Mouse (Mus musculus): ENCODE measurements around the gene Trim8. TPM values are rescaled to one million over a fixed set of nuclear protein-coding genes. Genes with fewer than 3 reads are reported as not detected.

Trim8 gene
- polyA plus RNA-seq, 1 experiment from 2014 or later, result 27.1 TPM

DNA sequence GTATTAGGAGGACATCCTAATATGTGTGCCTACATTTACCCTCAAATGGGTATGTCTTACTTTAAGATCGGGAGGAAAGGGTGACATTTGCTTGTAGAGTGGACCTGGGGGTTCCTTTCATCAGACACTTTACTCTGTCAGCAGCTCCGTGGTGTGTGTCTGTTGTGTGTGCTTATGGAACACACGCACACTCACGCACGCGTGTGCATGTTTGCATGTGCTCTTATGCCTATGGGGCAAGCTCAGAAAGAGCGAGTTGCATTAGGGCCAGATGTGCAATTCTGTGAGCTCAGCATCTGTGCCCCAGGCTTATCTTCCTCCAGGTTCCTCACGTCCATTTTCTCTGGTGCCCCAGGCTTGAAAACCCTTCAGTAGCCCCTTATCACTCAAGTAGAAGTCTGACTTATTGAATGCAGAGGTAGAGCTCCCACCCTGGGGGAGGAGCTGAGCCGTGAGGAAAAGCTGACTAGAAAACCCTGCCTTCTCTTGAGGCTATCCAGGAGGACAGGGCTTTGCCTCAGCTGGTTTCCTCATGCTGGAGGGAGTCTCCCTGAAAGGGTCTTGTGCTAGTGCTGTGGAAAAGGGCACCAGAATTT lies 3.4 kb downstream of the Trim8 start:
- no peaks in the 10 kb centered on the region for H3K9me3 ChIP-seq (ENCODE audit: control insufficient read depth, low read length)
- H3K36me3 ChIP-seq (ENCODE audit: control insufficient read depth, insufficient read depth, low read length), result peaks cover 48% of the 10 kb centered on the region
- ATAC-seq (ENCODE audit: low read depth), result no peak
- peak overlapping the region; percentile 97 for H3K4me2 ChIP-seq (ENCODE audit: low read depth, low read length)
- peaks cover 37% of the 10 kb centered on the region for H3K4me1 ChIP-seq (ENCODE audit: control insufficient read depth, insufficient read depth, low read length)
- DNase-seq (ENCODE audit: low spot score), result no peak
- WGBS, result 45% methylated on average over 9 of the region's 9 CpGs
- H3K27ac ChIP-seq (replicated peaks; ENCODE audit: low read depth, low read length), result peak overlapping the region; percentile 99
- peak overlapping the region; percentile 68 for H3K4me3 ChIP-seq (ENCODE audit: low read depth, low read length)
- no peaks in the 10 kb centered on the region for H3K27me3 ChIP-seq (replicated peaks; ENCODE audit: control insufficient read depth, insufficient read depth, low read length)
- H3K9ac ChIP-seq (ENCODE audit: low read depth, low read length), result peak overlapping the region; percentile 81

- Histone ChIP-seq H3K4me2 (ENCODE audit: low read depth, low read length) (peak overlapping the region; percentile 97), H3K27me3 (replicated peaks; ENCODE audit: control insufficient read depth, insufficient read depth, low read length) (no peaks in the 10 kb centered on the region), H3K9ac (ENCODE audit: low read depth, low read length) (peak overlapping the region; percentile 2), H3K4me1 (ENCODE audit: control insufficient read depth, insufficient read depth, low read length) (peaks cover 37% of the 10 kb centered on the region), H3K36me3 (ENCODE audit: control insufficient read depth, insufficient read depth, low read length) (peaks cover 52% of the 10 kb centered on the region), H3K4me3 (ENCODE audit: low read depth, low read length) (peak overlapping the region; percentile 68), H3K27ac (replicated peaks; ENCODE audit: low read depth, low read length) (peak overlapping the region; percentile 99; the same call in 1 of the 2 replicates), H3K9me3 (ENCODE audit: control insufficient read depth, low read length) (no peaks in the 10 kb centered on the region)
- no peak for DNase-seq (ENCODE audit: low spot score)
- no peak for ATAC-seq (ENCODE audit: low read depth)
- WGBS, result 80% methylated on average over 8 of the region's 8 CpGs
Measured at GRCm38 (mm10) chr19:46505646-46506371, 4.3 kb downstream of the Trim8 start.

GRCm38 (mm10) chr19:46506372-46506717 lies 4.8 kb downstream of the Trim8 start:
- ATAC-seq (ENCODE audit: low read depth), result no peak
- peaks cover 55% of the 10 kb centered on the region for H3K36me3 ChIP-seq (ENCODE audit: control insufficient read depth, insufficient read depth, low read length)
- H3K4me1 ChIP-seq (ENCODE audit: control insufficient read depth, insufficient read depth, low read length), result peaks cover 37% of the 10 kb centered on the region
- no peaks in the 10 kb centered on the region for H3K27me3 ChIP-seq (replicated peaks; ENCODE audit: control insufficient read depth, insufficient read depth, low read length)
- peak overlapping the region; percentile 2; the same call in 1 of the 2 replicates for H3K9ac ChIP-seq (ENCODE audit: low read depth, low read length)
- peak overlapping the region; percentile 1; the same call in 1 of the 2 replicates for H3K4me3 ChIP-seq (ENCODE audit: low read depth, low read length)
- H3K9me3 ChIP-seq (ENCODE audit: control insufficient read depth, low read length), result no peaks in the 10 kb centered on the region
- 55% methylated on average over 3 of the region's 3 CpGs for WGBS
- H3K4me2 ChIP-seq (ENCODE audit: low read depth, low read length), result peak overlapping the region; percentile 97
- DNase-seq (ENCODE audit: low spot score), result no peak
- H3K27ac ChIP-seq (replicated peaks; ENCODE audit: low read depth, low read length), result no peak overlapping the region

DNA sequence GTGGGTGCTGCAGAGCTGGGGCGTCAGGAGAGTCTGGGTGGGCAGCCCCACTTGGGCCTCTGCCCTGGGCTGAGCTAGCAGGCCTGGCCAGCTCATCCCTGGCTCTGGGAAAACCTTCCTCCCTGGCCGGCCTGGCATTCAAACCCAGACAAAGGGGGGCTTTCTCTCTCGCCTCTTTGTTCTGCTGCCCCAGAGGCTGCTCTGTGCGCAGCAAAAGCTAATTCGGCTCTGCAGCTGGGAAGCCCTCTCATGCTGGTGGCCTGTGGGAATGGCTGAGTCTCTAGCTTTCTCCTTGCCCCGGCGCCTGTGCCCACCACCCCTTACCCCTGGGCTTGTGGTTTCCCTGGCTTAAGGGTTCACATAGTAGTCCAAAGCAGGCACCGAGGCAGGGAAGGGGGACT lies 5.7 kb downstream of the Trim8 start:
- DNase-seq (ENCODE audit: low spot score), result no peak
- WGBS, result 53% methylated on average over 6 of the region's 8 CpGs
- Histone ChIP-seq H3K27ac (replicated peaks; ENCODE audit: low read depth, low read length) (peak overlapping the region; percentile 52), H3K9ac (ENCODE audit: low read depth, low read length) (peak overlapping the region; percentile 49), H3K36me3 (ENCODE audit: control insufficient read depth, insufficient read depth, low read length) (peaks cover 64% of the 10 kb centered on the region), H3K4me1 (ENCODE audit: control insufficient read depth, insufficient read depth, low read length) (peaks cover 37% of the 10 kb centered on the region), H3K9me3 (ENCODE audit: control insufficient read depth, low read length) (no peaks in the 10 kb centered on the region), H3K4me3 (ENCODE audit: low read depth, low read length) (no peak overlapping the region), H3K27me3 (replicated peaks; ENCODE audit: control insufficient read depth, insufficient read depth, low read length) (no peaks in the 10 kb centered on the region), H3K4me2 (ENCODE audit: low read depth, low read length) (0 out of 2 replicates have a peak overlapping the region, but pooled peaks have one; percentile 97)
- no peak for ATAC-seq (ENCODE audit: low read depth)

- 81% methylated on average over 1 of the region's 1 CpGs for WGBS
- Histone ChIP-seq H3K36me3 (ENCODE audit: control insufficient read depth, insufficient read depth, low read length) (peaks cover 70% of the 10 kb centered on the region), H3K4me3 (ENCODE audit: low read depth, low read length) (no peak overlapping the region), H3K9ac (ENCODE audit: low read depth, low read length) (peak overlapping the region; percentile 49; the same call in 1 of the 2 replicates), H3K9me3 (ENCODE audit: control insufficient read depth, low read length) (no peaks in the 10 kb centered on the region), H3K27me3 (replicated peaks; ENCODE audit: control insufficient read depth, insufficient read depth, low read length) (no peaks in the 10 kb centered on the region), H3K27ac (replicated peaks; ENCODE audit: low read depth, low read length) (no peak overlapping the region), H3K4me2 (ENCODE audit: low read depth, low read length) (no peak overlapping the region), H3K4me1 (ENCODE audit: control insufficient read depth, insufficient read depth, low read length) (peaks cover 37% of the 10 kb centered on the region)
- DNase-seq (ENCODE audit: low spot score) (no peak), ATAC-seq (ENCODE audit: low read depth) (no peak)
Measured at GRCm38 (mm10) chr19:46507806-46508205, 6.3 kb downstream of the Trim8 start.

DNA sequence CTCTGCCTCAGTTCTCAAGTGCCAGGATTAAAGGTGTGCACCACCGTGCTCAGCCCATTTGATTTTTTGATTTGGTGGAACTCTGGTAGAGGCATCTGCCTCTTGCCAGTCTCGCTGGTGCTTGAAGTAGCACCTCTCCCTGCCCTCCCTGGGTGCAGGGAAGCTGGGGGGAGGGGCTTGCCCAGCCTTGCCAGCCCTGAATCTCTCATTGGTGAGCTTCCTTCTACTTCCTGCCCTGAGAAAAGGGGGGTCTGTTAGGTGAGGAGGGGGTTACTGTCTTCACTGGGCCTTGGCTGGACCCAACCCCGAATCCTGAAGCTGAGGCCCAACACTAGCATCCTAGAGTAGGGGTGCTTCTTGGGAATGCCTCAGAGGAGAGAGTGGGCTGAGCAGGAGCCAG lies 7.2 kb downstream of the Trim8 start:
- Histone ChIP-seq H3K27me3 (replicated peaks; ENCODE audit: control insufficient read depth, insufficient read depth, low read length) (no peaks in the 10 kb centered on the region), H3K9ac (ENCODE audit: low read depth, low read length) (0 out of 2 replicates have a peak overlapping the region, but pooled peaks have one; percentile 5), H3K4me1 (ENCODE audit: control insufficient read depth, insufficient read depth, low read length) (peaks cover 37% of the 10 kb centered on the region), H3K4me2 (ENCODE audit: low read depth, low read length) (no peak overlapping the region), H3K27ac (replicated peaks; ENCODE audit: low read depth, low read length) (no peak overlapping the region), H3K9me3 (ENCODE audit: control insufficient read depth, low read length) (no peaks in the 10 kb centered on the region), H3K4me3 (ENCODE audit: low read depth, low read length) (no peak overlapping the region), H3K36me3 (ENCODE audit: control insufficient read depth, insufficient read depth, low read length) (peaks cover 79% of the 10 kb centered on the region)
- no peak for DNase-seq (ENCODE audit: low spot score)
- no peak for ATAC-seq (ENCODE audit: low read depth)
- WGBS, result 67% methylated on average over 3 of the region's 3 CpGs

- ATAC-seq (ENCODE audit: low read depth), result no peak
- 88% methylated on average over 3 of the region's 3 CpGs for WGBS
- H3K36me3 ChIP-seq (ENCODE audit: control insufficient read depth, insufficient read depth, low read length), result peaks cover 84% of the 10 kb centered on the region
Measured at GRCm38 (mm10) chr19:46509202-46509601, 7.7 kb downstream of the Trim8 start.

DNA sequence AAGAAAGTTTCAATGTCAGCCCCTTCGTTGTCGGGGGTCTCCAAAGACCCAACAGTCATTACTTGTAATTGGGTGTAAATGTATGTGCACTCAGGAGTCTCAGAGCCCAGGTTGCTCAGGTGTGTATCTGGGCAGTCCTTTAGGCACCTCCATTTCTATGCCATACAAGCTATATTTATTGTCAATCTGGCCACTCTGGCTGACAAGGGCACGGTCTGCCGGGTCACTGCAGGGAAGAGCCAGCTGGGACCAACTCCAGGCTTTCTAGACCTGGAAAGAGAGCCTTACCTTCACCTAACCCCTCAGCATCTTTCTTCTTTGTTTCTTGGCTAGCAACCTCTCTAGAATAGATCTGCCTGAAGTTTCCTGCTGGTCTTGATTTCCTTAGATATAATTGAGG lies 8.2 kb downstream of the Trim8 start:
- Histone ChIP-seq H3K4me2 (ENCODE audit: low read depth, low read length) (no peak overlapping the region), H3K9me3 (ENCODE audit: control insufficient read depth, low read length) (no peaks in the 10 kb centered on the region), H3K36me3 (ENCODE audit: control insufficient read depth, insufficient read depth, low read length) (peaks cover 89% of the 10 kb centered on the region), H3K27ac (replicated peaks; ENCODE audit: low read depth, low read length) (peak overlapping the region; percentile 18; the same call in 1 of the 2 replicates), H3K4me3 (ENCODE audit: low read depth, low read length) (no peak overlapping the region), H3K27me3 (replicated peaks; ENCODE audit: control insufficient read depth, insufficient read depth, low read length) (no peaks in the 10 kb centered on the region), H3K4me1 (ENCODE audit: control insufficient read depth, insufficient read depth, low read length) (peaks cover 32% of the 10 kb centered on the region), H3K9ac (ENCODE audit: low read depth, low read length) (no peak overlapping the region)
- no peak for ATAC-seq (ENCODE audit: low read depth)
- no peak for DNase-seq (ENCODE audit: low spot score)
- 87% methylated on average over 4 of the region's 4 CpGs for WGBS

More at GRCm38 (mm10) chr19:46509202-46509601, 7.7 kb downstream of the Trim8 start:
- peaks cover 37% of the 10 kb centered on the region for H3K4me1 ChIP-seq (ENCODE audit: control insufficient read depth, insufficient read depth, low read length)
- no peak overlapping the region for H3K9ac ChIP-seq (ENCODE audit: low read depth, low read length)
- no peaks in the 10 kb centered on the region for H3K9me3 ChIP-seq (ENCODE audit: control insufficient read depth, low read length)
- no peak overlapping the region for H3K4me3 ChIP-seq (ENCODE audit: low read depth, low read length)
- H3K27ac ChIP-seq (replicated peaks; ENCODE audit: low read depth, low read length), result no peak overlapping the region
- no peak for DNase-seq (ENCODE audit: low spot score)
- no peak overlapping the region for H3K4me2 ChIP-seq (ENCODE audit: low read depth, low read length)
- H3K27me3 ChIP-seq (replicated peaks; ENCODE audit: control insufficient read depth, insufficient read depth, low read length), result no peaks in the 10 kb centered on the region
